Mouse (Mus musculus) brain, embryonic 14.5 days (tissue): Measurements from ENCODE around the gene Thsd7b.

Experiments used
- CTCF ChIP-seq: fragments of 200-500 bp; IDR thresholded peaks from 2 replicates; pipeline ENCODE4 v1.5.1; 2012; ENCODE audit warnings: inconsistent platforms, mild to moderate bottlenecking, moderate library complexity, borderline replicate concordance; ENCODE audit not compliant: insufficient read depth, insufficient read length; ENCODE audit errors: extremely low read depth
- POLR2A ChIP-seq: fragments of 200-500 bp; IDR thresholded peaks from 2 replicates; pipeline ENCODE4 v1.6.1; 2012; ENCODE audit warnings: mild to moderate bottlenecking, inconsistent platforms, borderline replicate concordance; ENCODE audit not compliant: poor library complexity, insufficient read depth, insufficient read length, severe bottlenecking; ENCODE audit errors: extremely low read depth

GRCm38 (mm10) chr1:130217404-130217803 is 944.3 kb downstream of the Thsd7b start:
- no peak for TF ChIP-seq POLR2A
- TF ChIP-seq CTCF = no peak
